Mouse (Mus musculus) G1E (cell line): ENCODE results near the gene Gm10282.

ENCODE experiments used
- CTCF ChIP-seq: IDR thresholded peaks from 2 replicates; pipeline ENCODE4 v1.5.1; 2012; ENCODE audit warnings: low read depth, low read length, inconsistent platforms, mixed read lengths
- GATA1 ChIP-seq: IDR thresholded peaks from 2 replicates; pipeline ENCODE4 v1.6.1; 2012; ENCODE audit warnings: borderline replicate concordance, low read length, inconsistent platforms, mixed read lengths

- no peak for TF ChIP-seq CTCF
- TF ChIP-seq GATA1 = no peak
Observed at GRCm38 (mm10) chr8:72261431-72261830, 43.6 kb downstream of the Gm10282 start.
